Mouse (Mus musculus) heart, adult 10 weeks (tissue): ENCODE results near the gene Tap2. TPM values are rescaled to one million over a fixed set of nuclear protein-coding genes. Genes with fewer than 3 reads are reported as not detected.

ENCODE experiments used
- polyA plus RNA-seq: library from polyadenylated mRNA; stranded (reverse); fragments of 350-450 nt; fragmentation: Illumina TruSeq; extraction: RNeasy Lipid Tissue Mini Kit (QIAGEN cat#74804); gene quantifications from one replicate; pipeline ENCODE4 v1.2.3, GENCODE M21; 2014; ENCODE audit warnings: low read depth, low replicate concordance

Tap2 gene
- polyA plus RNA-seq = 26.4 TPM

GRCm38 (mm10) chr17:34203444-34203843, at the start of gene Tap2:
TSS of gene Tap2 (plus strand) at chr17:34203527.

GRCm38 (mm10) chr17:34187261-34187916, 15.9 kb upstream of the Tap2 start, which contains the start of the genes Tap1 and Psmb9:
TSS of gene Tap1 (plus strand) at chr17:34187553.
TSS of gene Psmb9 (minus strand) at chr17:34187764.

GRCm38 (mm10) chr17:34196941-34197894, 6.1 kb upstream of the Tap2 start, which contains the start of gene Psmb8:
TSS of gene Psmb8 (plus strand) at chr17:34197721.

GRCm38 (mm10) chr17:34238706-34239105, 35.4 kb downstream of the Tap2 start, which contains the start of gene H2-Ob:
TSS of gene H2-Ob (plus strand) at chr17:34238903.

GRCm38 (mm10) chr17:34257594-34258375, 54.5 kb downstream of the Tap2 start, which contains the start of gene H2-Ab1:
TSS of gene H2-Ab1 (plus strand) at chr17:34257689.

Other genes starting within 250 kb of the Tap2 start
- gene Vps52, start 247.7 kb upstream of the Tap2 start, polyA plus RNA-seq = 36.9 TPM
- gene Rps18, start 247.5 kb upstream of the Tap2 start, polyA plus RNA-seq = 892 TPM
- 293 TPM for gene H2-K1, start 203.2 kb upstream of the Tap2 start, polyA plus RNA-seq
- gene Ring1, start 178.8 kb upstream of the Tap2 start, polyA plus RNA-seq = 25.6 TPM
- 140 TPM for gene H2-Ke6, start 175.5 kb upstream of the Tap2 start, polyA plus RNA-seq
- 68.0 TPM for gene Slc39a7, start 171.8 kb upstream of the Tap2 start, polyA plus RNA-seq
- gene Rxrb, start 171.7 kb upstream of the Tap2 start, polyA plus RNA-seq = 42.4 TPM
- gene Col11a2, start 164.1 kb upstream of the Tap2 start, polyA plus RNA-seq = 1.5 TPM
- not detected for gene H2-Oa, start 111.2 kb upstream of the Tap2 start, polyA plus RNA-seq
- 5.4 TPM for gene H2-DMa, start 84.0 kb upstream of the Tap2 start, polyA plus RNA-seq
- 78.8 TPM for gene Brd2, start 80.9 kb upstream of the Tap2 start, polyA plus RNA-seq
- gene H2-DMb2, start 60.2 kb upstream of the Tap2 start, polyA plus RNA-seq = 0.99 TPM
- gene H2-DMb1, start 50.5 kb upstream of the Tap2 start, polyA plus RNA-seq = 2.1 TPM
- 7.5 TPM for gene Tap1, start 16.0 kb upstream of the Tap2 start, polyA plus RNA-seq
- 9.3 TPM for gene Psmb9, start 15.8 kb upstream of the Tap2 start, polyA plus RNA-seq
- 22.3 TPM for gene Psmb8, start 5.8 kb upstream of the Tap2 start, polyA plus RNA-seq
- gene H2-Ob, start 35.4 kb downstream of the Tap2 start, polyA plus RNA-seq = 1.0 TPM
- gene H2-Ab1, start 54.2 kb downstream of the Tap2 start, polyA plus RNA-seq = 29.9 TPM
- 42.5 TPM for gene H2-Aa, start 84.3 kb downstream of the Tap2 start, polyA plus RNA-seq
- gene H2-Eb1, start 102.3 kb downstream of the Tap2 start, polyA plus RNA-seq = 33.9 TPM
- not detected for gene H2-Eb2, start 122.1 kb downstream of the Tap2 start, polyA plus RNA-seq
- not detected for gene Btnl2, start 151.3 kb downstream of the Tap2 start, polyA plus RNA-seq
- not detected for gene Btnl1, start 173.6 kb downstream of the Tap2 start, polyA plus RNA-seq
- not detected for gene BC051142, start 195.3 kb downstream of the Tap2 start, polyA plus RNA-seq